Mouse (Mus musculus) urinary bladder, adult 18-20 months (tissue): Measurements from ENCODE around the gene Cdan1.

Experiments
- DNase-seq, 2 experiments: peaks; one replicate each; pipeline ENCODE4 v3.0.0; 2022; ENCODE audit warnings: low spot score in 2 of 2, mixed read lengths in 2 of 2

Gene Cdan1

DNA sequence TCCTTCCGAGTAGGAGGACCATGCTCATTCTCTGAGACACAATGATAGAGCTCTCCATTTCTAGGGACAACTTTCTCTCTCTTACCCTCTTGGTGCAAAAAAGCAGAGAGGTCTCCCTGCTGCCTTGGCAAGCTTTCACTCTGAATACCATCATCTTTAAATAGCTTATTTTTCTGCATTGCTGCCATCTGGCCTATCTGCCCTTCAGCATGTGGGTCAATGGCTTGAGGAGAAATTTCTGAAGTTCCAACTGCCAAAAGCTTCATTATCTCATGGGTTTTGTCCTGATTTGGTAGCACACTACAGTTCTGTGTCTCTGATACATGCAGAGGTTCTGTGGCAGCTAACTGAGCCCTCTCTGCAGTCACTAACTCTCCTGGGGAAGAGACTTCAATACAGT is 104.4 kb downstream of the Cdan1 start:
- DNase-seq = no peak

DNA sequence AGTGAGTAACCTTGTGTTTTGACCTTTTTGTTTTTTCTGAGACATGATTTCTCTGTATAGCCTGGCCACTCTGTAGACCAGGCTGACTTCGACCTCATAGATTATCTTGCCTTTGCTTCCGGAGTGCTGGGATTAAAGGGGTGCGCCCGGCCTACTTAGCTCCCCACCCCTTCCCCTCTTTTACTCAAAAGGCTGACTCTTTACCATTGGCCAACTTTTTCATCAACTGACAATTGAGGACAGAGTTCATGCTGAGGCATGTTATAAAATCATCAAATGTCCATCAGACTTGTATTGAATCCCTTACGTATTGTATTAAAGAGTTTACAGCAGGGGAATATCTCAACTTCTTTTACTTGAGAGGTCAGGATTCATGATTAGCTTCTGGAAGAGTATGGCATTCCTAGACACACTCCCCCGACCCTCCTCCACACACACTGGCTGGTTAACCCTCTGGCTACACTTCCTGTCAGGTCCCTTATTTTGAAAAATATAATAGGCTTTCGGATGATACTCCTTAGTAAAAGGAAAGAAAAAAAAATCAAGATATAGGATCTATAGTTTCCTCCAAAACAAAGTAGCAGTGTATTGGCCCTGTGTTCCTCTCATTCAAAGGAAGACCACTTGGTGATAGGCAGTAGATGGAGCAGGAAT is 117.9 kb downstream of the Cdan1 start:
- DNase-seq = no peak

DNA sequence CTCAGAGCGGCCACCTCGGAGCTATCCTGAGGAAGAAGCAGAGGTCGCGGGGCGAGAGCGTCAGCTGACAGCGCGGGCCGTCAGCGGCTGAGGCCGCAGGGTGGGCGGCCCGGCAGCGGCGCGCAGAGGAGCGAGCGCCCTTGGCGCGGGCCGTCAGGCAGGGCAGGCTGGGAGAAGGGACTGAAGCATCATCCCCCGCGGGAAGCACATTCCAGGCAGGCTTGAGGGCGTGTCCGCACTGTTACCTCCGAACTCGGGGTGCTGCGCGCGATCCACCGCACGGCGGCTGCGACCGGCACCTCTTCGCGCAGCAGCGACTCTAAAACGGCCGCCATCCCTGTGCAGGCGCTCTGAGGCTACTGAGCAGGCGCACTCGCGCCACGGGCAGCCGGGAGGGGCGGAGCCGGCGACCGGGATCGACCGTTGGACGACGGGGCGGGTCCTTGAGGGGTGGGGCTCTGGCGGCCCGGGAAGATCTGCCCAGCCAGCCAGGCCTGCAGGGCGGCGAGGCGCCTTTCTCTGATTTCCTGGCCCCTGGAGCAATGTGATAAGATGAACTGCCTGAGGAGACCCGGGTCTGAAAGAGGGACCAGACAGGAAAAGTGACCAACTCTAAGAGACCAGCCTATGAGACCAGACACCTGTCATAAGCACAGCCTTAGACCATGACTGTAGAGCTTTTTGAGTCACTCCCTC is 118.6 kb downstream of the Cdan1 start:
- peak; percentile 87 to 89 for DNase-seq

DNA sequence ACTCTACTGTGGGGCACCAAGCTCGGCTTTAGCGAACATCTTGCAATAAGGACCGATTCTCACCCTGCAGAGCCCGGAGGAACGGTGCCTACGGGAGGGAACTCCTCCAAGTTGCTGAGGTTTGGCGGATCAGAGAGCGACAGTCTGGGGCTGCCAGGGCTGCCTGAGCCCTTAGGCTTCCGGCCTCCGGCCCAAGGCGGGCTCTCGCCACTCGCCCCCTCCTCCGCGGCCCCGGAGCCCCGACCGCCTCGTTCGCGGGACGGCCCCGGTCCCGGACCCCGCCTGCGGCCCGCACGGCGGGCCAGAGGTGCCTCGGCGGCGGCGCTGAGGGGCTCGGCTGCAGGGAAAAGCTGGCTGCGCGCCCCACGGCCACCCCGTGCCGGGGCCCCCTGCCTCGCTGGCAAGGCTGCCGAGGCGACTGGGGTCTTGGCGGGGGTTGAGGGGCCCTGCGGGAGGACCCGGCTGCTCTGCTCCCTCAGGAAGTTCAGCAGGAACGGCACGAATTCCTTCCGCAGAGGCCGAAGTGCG is 119.2 kb downstream of the Cdan1 start:
- DNase-seq = no peak

DNA sequence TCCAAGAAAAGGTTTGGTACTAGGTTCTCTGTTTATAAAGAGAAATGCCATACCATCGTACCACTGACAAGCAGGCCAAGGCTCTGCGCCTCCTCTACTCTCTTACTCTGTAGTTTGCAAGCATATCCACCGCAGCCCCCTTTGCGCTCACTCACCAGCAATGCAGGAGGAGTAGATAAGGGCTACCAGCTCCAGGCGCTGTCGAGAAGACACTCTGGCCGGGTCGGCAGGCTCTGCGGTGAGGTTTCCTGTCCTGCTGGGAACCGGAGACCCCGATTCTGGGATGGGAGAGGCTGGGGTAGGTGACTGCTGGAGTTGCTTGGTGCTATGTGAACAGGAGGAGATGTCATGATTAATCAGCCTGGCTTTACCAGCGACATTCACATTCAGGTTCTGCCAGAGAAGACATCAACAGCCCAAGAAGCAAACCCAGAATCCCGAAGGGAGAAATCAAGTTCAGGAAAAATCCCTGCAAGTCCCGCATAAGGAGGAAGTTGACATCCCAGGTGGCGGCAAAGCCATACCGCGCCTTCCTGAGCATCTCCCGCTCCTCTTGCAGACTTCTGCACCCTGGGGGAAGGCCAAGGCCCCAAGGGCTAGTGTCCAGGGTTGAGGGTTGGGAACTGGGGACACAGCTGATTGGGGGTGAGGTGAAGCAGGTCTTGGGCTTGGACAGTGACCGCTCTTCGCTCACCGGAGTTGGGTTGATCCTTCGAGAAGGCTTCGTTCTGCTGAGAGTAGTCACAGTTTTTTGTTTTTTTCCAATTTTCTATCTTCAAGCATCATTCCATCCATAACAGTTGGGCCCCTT is 119.9 kb downstream of the Cdan1 start:
- DNase-seq = no peak

GRCm38 (mm10) chr2:120724176-120724575 is 125.8 kb downstream of the Cdan1 start:
- no peak for DNase-seq

DNA sequence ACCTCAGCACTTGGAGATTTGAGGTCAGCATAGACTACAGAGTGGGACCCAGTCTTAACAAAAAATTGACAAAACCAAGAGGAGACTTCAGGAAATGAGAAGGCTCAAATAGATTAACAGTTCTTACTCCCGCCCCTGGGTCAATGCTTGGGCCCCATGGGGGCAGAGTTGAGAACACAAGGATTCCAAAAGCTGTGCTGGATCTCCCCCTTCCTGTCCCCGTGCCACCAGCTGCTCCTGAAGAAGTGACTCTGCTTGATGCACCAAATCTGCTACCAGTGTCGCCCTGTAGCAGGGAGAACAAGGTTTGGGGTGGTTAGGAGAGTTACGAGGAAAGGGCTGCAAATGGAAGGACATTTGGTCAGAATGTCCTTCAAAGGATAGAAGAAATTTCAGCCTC is 126.3 kb downstream of the Cdan1 start:
- no peak for DNase-seq

- no peak for DNase-seq
Measured at GRCm38 (mm10) chr2:120722491-120722890, 127.4 kb downstream of the Cdan1 start.

GRCm38 (mm10) chr2:120721911-120722310 is 128.0 kb downstream of the Cdan1 start:
- no peak for DNase-seq

- no peak for DNase-seq
Measured at GRCm38 (mm10) chr2:120720821-120721220, 129.1 kb downstream of the Cdan1 start.

DNA sequence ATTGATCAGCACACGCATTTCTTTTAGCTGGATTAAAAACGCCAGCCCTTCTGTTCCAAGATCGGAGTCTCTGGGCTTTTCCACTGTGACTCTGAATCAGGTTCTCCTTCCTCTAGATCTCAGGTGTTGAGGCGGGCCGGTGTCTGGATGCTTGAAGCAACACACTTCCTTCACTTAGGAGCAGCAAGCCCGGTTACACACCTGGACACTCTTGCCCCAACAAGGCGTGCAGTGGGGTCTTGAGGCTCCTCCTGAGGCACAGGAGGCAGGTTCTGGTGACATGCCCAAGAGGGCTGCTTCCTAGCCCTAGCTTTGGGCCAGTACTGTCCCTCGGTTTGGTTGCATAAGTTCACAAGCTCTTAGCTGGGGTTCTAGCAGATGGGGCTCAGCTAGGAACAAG is 131.4 kb downstream of the Cdan1 start:
- DNase-seq = no peak

GRCm38 (mm10) chr2:120713441-120713840 is 136.5 kb downstream of the Cdan1 start:
- DNase-seq = no peak

DNA sequence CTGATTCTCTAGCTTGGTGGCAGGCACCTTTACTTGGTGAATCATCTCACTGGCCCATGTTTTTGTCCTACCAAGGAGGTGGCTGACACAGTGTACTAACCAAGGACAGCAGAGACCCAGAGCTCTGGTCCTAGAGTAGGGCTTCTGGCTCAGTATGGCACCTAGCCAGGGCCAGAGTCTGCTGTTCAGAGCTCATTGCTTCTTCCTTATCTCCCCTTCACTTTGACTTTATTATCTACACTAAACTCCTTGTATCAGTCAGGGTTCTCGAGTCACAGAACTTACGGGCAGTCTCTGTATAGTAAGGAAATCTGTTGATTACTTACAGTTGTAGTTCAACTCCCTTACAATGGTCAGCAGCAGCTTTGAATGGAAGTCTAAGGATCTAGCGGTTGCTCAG is 139.0 kb downstream of the Cdan1 start:
- no peak for DNase-seq

- no peak for DNase-seq
Measured at GRCm38 (mm10) chr2:120710154-120710553, 139.8 kb downstream of the Cdan1 start.

GRCm38 (mm10) chr2:120707041-120707440 is 142.9 kb downstream of the Cdan1 start:
- DNase-seq = no peak

DNA sequence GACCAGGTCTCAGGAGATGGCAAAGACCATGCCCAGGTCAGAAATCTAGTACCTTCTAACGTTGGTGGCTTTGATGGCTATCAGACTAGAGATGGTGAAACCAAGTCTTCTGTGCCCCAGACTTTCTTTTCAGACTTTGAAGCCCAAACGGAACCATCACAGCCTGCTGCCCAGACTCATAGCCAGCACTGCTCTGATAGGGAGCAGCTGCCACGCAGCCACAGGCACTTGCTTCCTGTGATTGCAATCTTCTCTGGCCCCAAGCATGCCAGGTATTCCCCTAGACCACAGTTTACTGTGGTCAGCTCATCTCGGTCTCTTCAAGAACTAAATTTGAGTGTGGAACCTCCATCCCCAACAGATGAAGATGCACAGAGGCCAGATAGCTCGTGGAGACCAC is 147.3 kb downstream of the Cdan1 start:
- DNase-seq = no peak

DNA sequence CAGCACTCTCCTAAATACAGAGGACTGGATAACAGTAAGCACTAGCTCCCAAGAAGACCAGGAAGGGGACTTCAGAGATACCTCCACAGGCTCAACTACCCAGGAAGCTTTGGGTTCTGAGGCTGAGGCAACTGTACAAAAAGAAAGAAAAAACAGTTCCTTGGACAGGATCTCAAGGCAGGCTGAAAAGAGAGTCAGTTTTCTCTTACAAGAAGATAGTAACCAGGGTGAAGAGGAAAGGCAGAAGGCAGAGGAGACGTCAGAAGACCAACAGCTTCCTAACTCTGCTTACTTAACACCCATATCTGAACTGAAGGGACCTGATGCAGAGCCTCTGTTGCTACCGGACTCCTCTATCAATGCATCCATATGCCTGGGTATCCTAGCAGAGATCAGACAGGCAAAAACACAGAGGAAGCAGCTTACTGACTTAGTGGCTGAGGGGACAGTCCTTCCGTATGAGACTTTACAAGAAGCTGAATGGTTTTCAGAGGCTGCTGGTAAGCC is 149.5 kb downstream of the Cdan1 start:
- no peak for DNase-seq

DNA sequence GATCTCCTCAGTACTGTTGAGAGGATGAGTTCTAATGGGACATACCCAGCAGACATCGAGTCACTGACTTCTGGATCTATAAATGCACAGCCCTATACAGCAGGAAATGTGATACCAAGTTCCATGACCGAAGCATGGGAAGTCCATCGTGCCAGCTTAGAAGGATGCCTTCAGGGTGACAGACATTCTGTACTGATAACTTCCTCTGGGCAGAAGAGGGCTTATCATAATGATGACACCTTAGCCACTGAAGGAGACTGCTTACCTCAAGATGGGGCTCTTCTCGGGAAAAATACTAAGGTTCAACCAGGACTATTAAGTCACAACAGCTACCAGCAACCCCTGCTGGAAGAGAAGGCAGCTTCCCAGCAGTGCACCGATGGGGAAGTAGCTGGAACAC is 152.2 kb downstream of the Cdan1 start:
- DNase-seq = no peak

DNA sequence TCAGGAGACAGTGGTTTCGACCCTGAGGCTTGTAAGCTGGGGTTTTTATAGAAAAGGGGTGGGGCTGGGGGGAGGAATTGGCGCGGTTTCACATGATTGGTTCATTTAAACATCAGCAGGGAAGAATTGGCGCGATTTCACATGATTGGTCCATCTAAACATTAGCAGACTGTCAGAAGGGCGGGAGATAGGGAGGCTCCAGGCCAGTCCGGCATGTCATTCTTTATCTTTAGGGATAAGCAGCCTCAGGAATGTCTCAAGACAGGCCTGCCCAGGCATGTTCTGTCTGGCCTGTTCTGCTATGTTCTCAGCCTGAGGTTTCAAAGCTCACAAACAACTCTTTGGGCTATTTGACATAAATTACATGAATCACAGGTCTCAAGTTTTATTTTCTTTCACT is 168.8 kb downstream of the Cdan1 start:
- DNase-seq = peak; percentile 4 to 11

- DNase-seq = no peak
Measured at GRCm38 (mm10) chr2:120670253-120670652, 179.7 kb downstream of the Cdan1 start.

- no peak for DNase-seq
Measured at GRCm38 (mm10) chr2:120667446-120667845, 182.5 kb downstream of the Cdan1 start.
